Mouse (Mus musculus): Measurements from ENCODE around the gene Rbfox1.

Rbfox1 gene

GRCm38 (mm10) chr16:5997136-5997535 lies 112.0 kb downstream of the Rbfox1 start:
- DNase-seq, result no peak

- DNase-seq, result no peak
These were observed 112.5 kb downstream of the Rbfox1 start for GRCm38 (mm10) chr16:5997651-5998050.

DNA sequence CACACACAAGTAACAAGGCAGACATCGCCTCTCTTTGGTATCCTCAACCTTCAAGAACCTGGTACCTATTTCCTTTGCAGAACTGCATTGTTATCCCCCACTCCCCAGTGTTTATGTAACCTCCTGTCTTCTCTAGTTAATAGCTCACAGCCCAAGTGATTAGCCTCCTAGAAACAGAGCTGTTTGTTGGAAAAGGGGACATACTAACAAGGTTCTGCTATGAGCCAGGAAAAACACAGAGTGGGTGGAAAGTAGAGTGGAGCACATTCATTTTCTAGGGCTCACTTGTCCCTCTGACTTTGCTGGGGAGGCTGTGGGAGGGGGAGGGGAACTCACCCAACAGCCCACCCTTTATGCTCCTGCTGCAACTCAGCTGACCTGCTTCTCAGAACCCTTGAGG lies 114.9 kb downstream of the Rbfox1 start:
- DNase-seq, result no peak

- DNase-seq, result no peak
These were observed 121.8 kb downstream of the Rbfox1 start for GRCm38 (mm10) chr16:6006996-6007395.

- DNase-seq, result no peak
These were observed 127.7 kb downstream of the Rbfox1 start for GRCm38 (mm10) chr16:6012853-6013252.

DNA sequence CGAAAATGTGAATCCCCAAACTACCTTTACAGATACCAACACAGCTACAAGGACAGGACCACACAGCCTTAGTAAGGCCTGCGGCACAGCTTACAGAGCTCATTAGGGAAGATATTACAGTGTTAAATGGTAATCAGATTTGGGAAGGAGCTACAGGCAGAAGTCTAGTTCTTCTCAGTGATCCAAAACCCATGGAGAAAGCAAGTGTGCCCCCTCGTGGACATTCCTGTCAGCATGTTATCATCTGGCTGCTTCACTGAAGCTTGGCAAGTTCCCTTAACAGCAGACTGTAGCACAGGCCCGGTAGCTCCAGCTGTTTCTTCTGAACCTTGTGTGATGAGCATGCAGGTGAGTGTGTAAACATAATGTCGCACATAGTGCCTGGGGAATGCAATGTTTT lies 133.5 kb downstream of the Rbfox1 start:
- peak; percentile 85 for DNase-seq

DNA sequence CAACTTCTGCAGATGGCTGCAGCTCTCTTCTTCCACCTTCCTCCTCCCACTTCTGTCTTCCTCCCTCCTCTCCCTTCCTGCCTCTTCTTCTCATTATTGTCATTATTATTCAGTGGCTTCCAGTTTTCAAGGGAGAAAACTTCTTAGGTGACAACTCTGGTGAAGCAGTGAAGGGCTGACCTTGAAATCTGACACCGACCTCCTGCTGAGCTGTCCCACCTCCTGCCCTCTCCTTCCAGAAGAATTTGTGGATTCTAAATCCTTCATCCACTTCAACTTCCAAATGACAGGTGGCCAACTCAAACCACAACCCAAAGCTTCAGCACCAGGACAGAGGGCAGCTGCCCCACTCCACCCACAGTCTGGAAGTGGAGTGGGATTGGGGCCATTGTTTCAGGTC lies 134.2 kb downstream of the Rbfox1 start:
- no peak for DNase-seq

GRCm38 (mm10) chr16:6031280-6031679 lies 146.1 kb downstream of the Rbfox1 start:
- no peak for DNase-seq

- DNase-seq, result no peak
These were observed 147.4 kb downstream of the Rbfox1 start for GRCm38 (mm10) chr16:6032563-6032962.

- peak; percentile 27 for DNase-seq
These were observed 149.7 kb downstream of the Rbfox1 start for GRCm38 (mm10) chr16:6034876-6035275.

DNA sequence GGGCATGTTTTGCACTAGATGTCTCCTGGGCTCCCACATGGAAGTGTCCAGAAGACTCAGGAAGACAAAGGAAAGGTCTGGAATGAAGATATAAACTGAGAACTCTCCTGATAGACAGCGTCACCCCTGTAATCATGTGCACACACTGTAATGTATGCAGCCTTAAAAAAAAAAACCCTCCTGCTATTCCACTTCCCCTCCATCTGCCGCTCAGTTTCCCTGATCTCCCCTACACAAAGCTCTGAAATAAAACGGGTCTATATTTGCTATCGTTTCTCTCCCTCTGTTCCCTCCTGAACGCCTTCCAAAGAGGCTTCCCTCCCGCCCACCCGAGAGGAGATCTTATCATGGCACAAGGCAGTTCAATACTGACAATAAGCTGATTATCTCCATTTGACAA lies 151.9 kb downstream of the Rbfox1 start:
- no peak for DNase-seq

GRCm38 (mm10) chr16:6042766-6043165 lies 157.6 kb downstream of the Rbfox1 start:
- no peak for DNase-seq

GRCm38 (mm10) chr16:6048601-6049000 lies 163.4 kb downstream of the Rbfox1 start:
- no peak for DNase-seq

DNA sequence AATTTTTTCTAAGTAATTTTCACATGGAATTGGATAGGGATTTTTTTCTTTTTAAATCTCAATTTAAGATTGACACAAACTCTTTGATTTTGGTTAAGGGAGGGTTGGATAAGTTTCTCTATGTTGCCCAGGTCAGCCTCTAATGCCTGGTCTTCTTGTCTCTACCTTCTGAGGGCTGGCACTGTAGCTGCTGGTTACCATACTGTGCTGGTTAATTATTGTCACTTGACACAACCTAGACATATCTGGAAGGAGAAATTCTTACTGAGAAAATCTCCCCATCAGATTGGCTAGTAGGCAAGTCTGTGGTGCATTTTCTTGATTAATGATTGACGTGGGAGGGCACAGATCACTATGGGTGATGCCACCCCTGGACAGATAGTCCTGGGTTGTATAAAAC lies 177.3 kb downstream of the Rbfox1 start:
- DNase-seq, result no peak

DNA sequence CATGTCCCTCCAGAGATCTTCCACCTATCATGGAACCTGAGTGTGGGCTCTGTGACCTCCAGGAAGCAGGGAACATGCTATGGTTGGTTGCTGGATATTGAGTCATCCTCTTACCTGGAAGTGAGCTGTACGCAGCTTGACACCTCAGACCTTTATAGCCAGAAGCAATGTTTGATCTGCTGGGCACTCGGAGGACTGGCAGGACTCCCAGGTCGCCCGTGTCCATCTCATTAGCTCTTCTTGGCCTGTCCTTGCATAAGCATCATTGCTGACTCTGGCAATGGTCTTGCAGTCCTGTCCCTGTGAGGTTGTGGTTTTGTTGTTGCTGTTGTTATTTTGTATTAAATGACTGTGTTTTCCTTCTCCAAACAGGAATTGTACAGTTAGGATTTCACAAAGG lies 180.3 kb downstream of the Rbfox1 start:
- DNase-seq, result peak; percentile 49

- DNase-seq, result no peak
These were observed 190.4 kb downstream of the Rbfox1 start for GRCm38 (mm10) chr16:6075442-6076050.

DNA sequence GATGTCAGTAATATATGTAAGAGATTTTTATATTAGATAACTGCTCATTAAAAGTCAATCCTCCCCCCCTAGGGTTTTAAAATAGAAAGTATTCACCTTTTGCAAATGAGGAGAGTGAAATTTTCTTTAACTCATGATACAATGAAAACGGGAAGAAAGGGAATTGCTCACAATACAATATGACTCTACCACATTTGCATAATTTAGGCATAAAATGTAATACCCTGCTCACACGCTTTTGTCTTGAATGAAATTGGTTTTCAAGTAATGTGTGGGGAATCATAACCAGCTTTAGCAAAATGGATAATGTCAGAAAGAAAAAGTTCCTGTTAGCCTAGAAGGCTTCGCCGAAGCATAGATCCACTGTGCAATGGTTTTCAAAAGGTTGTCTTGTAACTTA lies 193.9 kb downstream of the Rbfox1 start:
- no peak for DNase-seq

- peak; percentile 75 for DNase-seq
These were observed 199.7 kb downstream of the Rbfox1 start for GRCm38 (mm10) chr16:6084701-6085365.

DNA sequence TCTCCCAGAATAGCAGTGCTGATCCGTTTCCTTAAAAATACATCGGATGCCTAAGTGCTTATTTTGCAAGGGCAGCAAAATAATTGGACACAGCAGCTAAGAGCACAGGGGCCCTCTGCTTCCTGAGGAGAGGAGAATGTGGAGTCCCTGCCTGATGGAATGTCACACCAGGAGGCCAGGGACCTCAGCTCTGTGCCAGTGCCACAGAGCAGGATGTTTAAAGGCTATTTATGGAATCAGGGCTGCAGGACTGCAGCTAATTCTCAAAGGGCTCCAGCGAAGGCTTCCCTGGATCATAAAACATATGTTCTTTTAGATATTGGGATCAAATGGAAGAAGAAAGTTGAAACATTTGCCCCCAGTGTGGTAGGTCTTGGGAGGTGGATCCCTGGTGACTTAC lies 201.0 kb downstream of the Rbfox1 start:
- peak; percentile 62 for DNase-seq

- no peak for DNase-seq
These were observed 206.4 kb downstream of the Rbfox1 start for GRCm38 (mm10) chr16:6091326-6092123.

- DNase-seq, result no peak
These were observed 210.6 kb downstream of the Rbfox1 start for GRCm38 (mm10) chr16:6095604-6096372.

DNA sequence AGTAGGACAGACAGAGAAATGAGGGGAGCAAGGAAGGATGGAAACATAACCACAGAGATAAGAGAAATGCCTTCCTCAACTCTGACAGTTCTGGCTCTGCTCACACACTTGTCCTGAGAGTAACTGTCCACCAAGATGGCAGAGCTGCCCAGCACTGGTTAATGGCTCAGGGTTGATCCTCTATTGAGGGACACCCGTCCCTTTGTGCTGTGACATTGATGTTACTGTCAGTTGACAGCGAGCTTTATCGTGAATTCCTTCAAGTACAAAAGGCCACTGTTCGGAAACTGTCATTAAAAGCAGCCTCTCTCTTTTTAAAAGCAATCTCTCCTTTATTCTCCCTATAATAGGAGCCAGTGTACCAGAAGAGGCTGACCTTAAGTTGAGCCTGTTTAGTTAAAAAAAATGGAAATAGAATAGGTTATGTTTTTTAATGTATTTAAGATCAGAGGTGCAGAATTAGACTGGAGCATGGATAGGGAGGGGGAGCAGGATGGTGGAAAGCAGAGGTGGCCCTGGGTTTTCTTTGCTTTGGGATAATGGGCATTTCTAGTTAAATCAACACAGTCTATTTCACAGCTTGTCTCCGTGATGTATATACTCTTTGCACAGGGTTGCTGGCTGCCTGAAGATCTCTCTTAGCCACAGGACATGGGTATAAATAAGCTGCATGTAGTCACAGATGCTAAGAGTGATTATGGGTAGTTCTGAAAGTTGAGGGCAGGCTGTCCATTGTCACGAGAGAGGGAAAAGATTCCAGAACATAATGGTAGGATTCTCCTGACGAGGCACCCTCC lies 212.3 kb downstream of the Rbfox1 start:
- DNase-seq, result no peak

Data from cerebellum, adult 11 months (tissue).